Mouse (Mus musculus) liver, embryonic 13.5 days (tissue): ENCODE data around the gene Cysrt1. TPM values are rescaled to one million over a fixed set of nuclear protein-coding genes. Genes with fewer than 3 reads are reported as not detected.

Experiments
- ATAC-seq: fragments of 200-750 bp; cut with Nextera tagmentation; 2 replicates; pipeline ENCODE4 v1.8.0; 2017; ENCODE audit warnings: low read depth, mild to moderate bottlenecking, moderate number of reproducible peaks, moderate library complexity
- DNase-seq: peaks from one replicate; pipeline ENCODE4 v3.0.0; 2022
- H3K27ac ChIP-seq: fragments of 300-500 bp; sonication (generic); 2 replicates; pipeline ENCODE4 v1.5.1; 2015; ENCODE audit warnings: moderate library complexity, mild to moderate bottlenecking, inconsistent platforms
- H3K27me3 ChIP-seq: fragments of 300-500 bp; sonication (generic); 2 replicates; pipeline ENCODE4 v1.6.1; 2015; ENCODE audit warnings: mild to moderate bottlenecking, inconsistent platforms
- H3K36me3 ChIP-seq: fragments of 300-500 bp; sonication (generic); 2 replicates; pipeline ENCODE4 v1.6.1; 2015; ENCODE audit warnings: mild to moderate bottlenecking, inconsistent platforms
- H3K4me1 ChIP-seq: fragments of 300-500 bp; sonication (generic); replicated peaks from 2 replicates; pipeline ENCODE4 v1.6.1; 2015; ENCODE audit warnings: inconsistent platforms
- H3K4me2 ChIP-seq: fragments of 300-500 bp; sonication (generic); 2 replicates; pipeline ENCODE4 v1.6.1; 2015; ENCODE audit warnings: inconsistent platforms, mild to moderate bottlenecking, moderate library complexity
- H3K4me3 ChIP-seq: fragments of 300-500 bp; sonication (generic); replicated peaks from 2 replicates; pipeline ENCODE4 v1.5.1; 2015; ENCODE audit warnings: mild to moderate bottlenecking, inconsistent platforms
- H3K9ac ChIP-seq: fragments of 300-500 bp; sonication (generic); 2 replicates; pipeline ENCODE4 v1.6.1; 2015; ENCODE audit warnings: mild to moderate bottlenecking, inconsistent platforms
- H3K9me3 ChIP-seq: fragments of 300-500 bp; sonication (generic); replicated peaks from 2 replicates; pipeline ENCODE4 v1.6.1; 2016; ENCODE audit warnings: inconsistent platforms
- WGBS: fragments of 180-500 bp; shearing (Covaris S2); methylation state at CpG from one replicate; pipeline ENCODE4 v1.1.7; 2015; ENCODE audit not compliant: insufficient replicate concordance; 5-methylcytosine and 5-hydroxymethylcytosine counted together
- polyA plus RNA-seq: library from polyadenylated mRNA; unstranded; fragments of >200 nt; fragmentation: Nextera tagmentation; extraction: Ambion mirVana; gene quantifications from 2 replicates; pipeline ENCODE4 v1.2.1, GENCODE M21; 2015

Gene Cysrt1
- polyA plus RNA-seq, 1 experiment from 2014 or later = not detected

- Histone ChIP-seq H3K9me3 (no peaks in the 10 kb centered on the region), H3K27ac (no peak overlapping the region), H3K4me2 (no peak overlapping the region), H3K27me3 (no peaks in the 10 kb centered on the region), H3K9ac (no peak overlapping the region), H3K36me3 (peaks cover 74% of the 10 kb centered on the region), H3K4me1 (peaks cover 29% of the 10 kb centered on the region), H3K4me3 (no peak overlapping the region)
- ATAC-seq = no peak
- 75% methylated on average over 2 of the region's 2 CpGs for WGBS
- no peak for DNase-seq
These were observed 41.6 kb downstream of the Cysrt1 start for GRCm38 (mm10) chr2:25200631-25201030.

DNA sequence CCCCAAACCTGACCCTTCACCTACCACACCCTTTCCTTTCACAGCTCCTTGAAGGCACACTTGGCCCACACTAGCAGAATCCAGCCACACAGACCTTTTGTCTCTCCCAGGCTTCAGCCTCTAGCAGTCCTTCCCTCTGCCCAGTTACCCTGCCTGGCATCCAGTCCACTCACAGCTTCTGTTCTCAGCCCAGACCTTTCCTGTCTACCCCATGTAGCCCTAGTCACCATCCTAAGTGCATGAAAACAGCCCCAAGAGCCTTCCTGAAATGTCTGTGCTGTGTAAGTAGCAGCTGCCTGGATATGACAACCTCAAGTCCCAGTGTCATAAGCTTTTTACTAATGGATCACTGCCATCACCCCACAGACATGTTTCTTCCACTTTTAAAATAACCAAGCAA is 44.3 kb downstream of the Cysrt1 start:
- no peak overlapping the region for H3K9ac ChIP-seq
- H3K4me2 ChIP-seq = no peak overlapping the region
- no peak for ATAC-seq
- no peaks in the 10 kb centered on the region for H3K9me3 ChIP-seq
- H3K27ac ChIP-seq = peak overlapping the region; percentile 91
- peaks cover 51% of the 10 kb centered on the region for H3K36me3 ChIP-seq
- no peak overlapping the region for H3K4me3 ChIP-seq
- peaks cover 52% of the 10 kb centered on the region for H3K4me1 ChIP-seq
- DNase-seq = no peak
- no peaks in the 10 kb centered on the region for H3K27me3 ChIP-seq

DNA sequence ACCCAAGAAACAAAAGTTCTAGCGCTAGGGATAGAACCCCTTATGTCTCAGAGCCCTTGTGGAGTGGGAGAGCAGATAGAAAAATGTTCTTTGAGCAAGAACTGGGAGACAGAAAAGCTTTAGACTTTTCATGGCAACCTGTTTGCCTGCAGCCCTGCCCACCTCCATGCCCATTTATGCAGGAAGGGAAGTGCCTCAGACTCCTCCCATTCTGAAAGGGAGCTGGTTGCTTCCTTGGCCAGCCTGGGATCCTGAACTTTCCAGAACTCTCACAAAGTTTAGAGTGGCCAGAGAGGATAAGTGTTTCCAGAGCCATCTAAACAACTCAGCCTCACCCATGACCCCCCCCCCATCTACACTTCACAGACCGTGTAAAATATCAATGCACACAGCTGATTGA is 45.1 kb downstream of the Cysrt1 start:
- DNase-seq = no peak
- Histone ChIP-seq H3K4me2 (peak overlapping the region; percentile 80), H3K27me3 (no peaks in the 10 kb centered on the region), H3K27ac (peak overlapping the region; percentile 91), H3K4me1 (peaks cover 53% of the 10 kb centered on the region), H3K36me3 (peaks cover 44% of the 10 kb centered on the region), H3K9me3 (no peaks in the 10 kb centered on the region), H3K9ac (no peak overlapping the region), H3K4me3 (peak overlapping the region; percentile 60; the same call in 1 of the 2 replicates)
- no peak for ATAC-seq
- 18% methylated on average over 2 of the region's 2 CpGs for WGBS

DNA sequence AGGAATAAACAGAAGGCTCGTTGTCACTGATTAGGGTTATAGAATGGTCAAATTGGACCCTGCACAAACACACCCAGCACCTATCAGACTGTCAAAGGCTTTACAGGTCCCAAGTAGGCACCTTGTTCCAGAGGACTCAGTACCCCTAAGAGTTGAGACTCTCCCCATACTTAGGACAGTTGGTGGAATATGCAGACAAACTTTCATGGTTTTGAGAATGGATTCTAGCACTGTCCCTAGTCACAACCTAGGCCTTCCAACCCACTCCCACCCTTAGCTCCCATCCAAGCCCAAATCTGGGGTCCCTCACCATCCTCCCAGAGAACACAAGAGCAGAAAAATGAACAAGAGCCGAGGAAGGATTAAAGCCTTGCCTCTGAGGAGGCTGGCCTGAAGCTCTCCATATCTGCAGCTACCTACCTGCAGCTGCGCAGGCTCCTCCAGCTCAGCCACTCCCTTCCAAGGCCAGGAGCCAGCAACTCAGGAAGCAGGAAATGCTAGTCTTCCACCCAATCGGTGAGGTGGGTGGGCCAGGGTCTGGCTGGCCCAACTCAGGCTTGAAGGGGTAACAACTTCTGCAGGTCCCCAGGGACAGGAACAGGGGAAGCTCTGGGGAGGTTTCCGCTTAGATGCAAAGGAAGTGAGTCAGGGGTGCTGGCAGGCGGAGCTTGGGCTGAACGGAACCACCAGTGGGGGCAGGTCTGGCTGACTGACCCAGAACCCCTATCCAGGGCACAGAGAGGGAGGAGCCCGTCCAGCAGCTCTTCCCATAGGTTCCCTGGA is 45.9 kb downstream of the Cysrt1 start, which contains the start of gene Tor4a:
TSS of gene Tor4a (minus strand) at position 715 of the 783 bp plus-strand sequence.
- Histone ChIP-seq H3K4me3 (peak within 1 kb of the TSS; percentile 60), H3K36me3 (peaks cover 36% of the 10 kb centered on the region), H3K4me1 (peaks cover 53% of the 10 kb centered on the region), H3K4me2 (peak within 1 kb of the TSS; percentile 80), H3K27me3 (no peaks in the 10 kb centered on the region), H3K9ac (peak within 1 kb of the TSS; percentile 70), H3K9me3 (no peaks in the 10 kb centered on the region), H3K27ac (peak within 1 kb of the TSS; percentile 91)
- 5% methylated on average over 8 of the region's 8 CpGs for WGBS
- DNase-seq (peak; percentile 64), ATAC-seq (peak; percentile 52)

DNA sequence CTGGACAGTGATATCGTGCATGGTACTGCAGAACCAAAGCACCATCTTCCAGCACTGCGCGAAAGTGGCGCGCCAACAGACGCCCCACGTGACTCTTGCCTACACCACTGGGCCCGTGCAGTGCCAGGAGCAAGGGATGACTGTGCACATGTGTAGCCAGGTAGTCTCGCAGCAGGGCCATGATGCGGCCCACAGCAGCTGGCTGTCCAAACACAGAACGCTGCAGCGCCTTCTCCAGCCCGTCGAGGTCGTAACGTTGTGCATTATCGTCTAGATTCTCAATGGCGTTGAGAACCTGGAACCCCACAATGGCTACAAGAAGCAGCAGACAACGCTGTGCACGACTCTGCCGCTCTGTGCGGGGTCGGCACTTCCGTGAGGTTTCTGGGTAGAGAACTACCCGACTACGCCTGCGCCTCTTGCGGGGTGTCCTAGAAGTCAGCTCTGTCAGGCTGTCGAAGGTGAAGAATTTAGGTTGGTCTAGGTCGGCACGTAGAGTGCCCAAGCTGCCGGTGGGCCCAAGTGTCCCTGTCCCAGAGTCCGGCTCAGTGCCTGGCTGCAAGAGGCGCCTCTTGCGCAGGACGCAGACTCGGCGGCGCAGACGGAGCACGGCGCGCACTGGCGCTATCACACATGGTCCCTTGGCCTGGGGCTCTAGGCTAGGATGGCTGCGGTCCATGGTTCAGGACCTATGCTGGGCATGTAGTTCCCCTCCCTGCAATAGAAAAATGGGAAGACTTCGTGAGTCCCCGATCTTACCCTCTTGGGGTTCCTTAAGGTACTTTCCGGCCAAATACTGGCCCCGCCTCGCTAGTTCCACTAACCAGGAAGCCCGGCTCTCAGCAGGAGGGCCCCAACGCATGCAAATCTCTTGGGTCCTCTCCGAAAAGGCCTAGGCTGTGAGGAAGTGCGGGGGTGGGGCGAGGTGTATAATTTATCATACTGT is 46.8 kb downstream of the Cysrt1 start:
- Histone ChIP-seq H3K9me3 (no peaks in the 10 kb centered on the region), H3K36me3 (peaks cover 27% of the 10 kb centered on the region), H3K27ac (peak overlapping the region; percentile 91), H3K4me2 (peak overlapping the region; percentile 80), H3K4me1 (peaks cover 53% of the 10 kb centered on the region), H3K27me3 (no peaks in the 10 kb centered on the region), H3K9ac (peak overlapping the region; percentile 70), H3K4me3 (peak overlapping the region; percentile 60)
- peak; percentile 62 for DNase-seq
- 8% methylated on average over 55 of the region's 55 CpGs for WGBS
- peak; percentile 65 for ATAC-seq

DNA sequence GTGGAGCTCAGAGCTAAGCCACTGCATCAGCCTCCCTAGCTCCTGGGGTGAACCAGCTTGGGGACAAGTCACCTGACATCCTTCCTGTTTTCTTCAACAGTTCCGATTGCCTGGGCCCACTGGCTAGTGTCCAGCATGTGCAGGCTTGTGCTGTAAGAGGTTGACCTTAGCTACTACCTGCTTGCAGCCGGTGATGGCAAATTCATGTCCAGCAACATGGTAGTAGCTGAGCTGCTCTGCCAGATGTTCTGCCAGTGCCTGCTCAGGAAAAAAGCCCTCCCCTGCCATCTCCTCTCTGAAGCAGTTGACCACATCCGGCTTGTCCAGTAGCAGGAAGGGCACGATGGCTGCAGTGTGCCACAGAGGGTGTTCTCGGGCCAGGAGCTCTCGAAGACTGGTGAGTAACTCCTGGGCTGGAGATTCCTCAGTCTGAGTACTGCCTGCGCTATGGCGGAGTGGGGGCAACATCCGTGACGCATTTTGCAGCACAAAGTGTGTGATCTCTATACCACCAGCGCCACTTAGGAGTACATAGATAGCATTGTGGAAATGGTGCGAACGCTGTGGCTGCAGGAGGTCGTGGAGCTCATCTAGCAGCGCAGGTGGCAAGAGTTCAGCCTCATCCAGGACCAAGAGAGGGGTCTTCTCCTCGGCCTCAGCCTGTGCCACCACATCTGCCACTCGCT is 47.6 kb downstream of the Cysrt1 start:
- WGBS = 35% methylated on average over 17 of the region's 17 CpGs
- ATAC-seq (no peak), DNase-seq (no peak)
- Histone ChIP-seq H3K4me1 (peaks cover 53% of the 10 kb centered on the region), H3K9me3 (no peaks in the 10 kb centered on the region), H3K36me3 (peaks cover 18% of the 10 kb centered on the region), H3K27ac (peak overlapping the region; percentile 91), H3K9ac (peak overlapping the region; percentile 70), H3K4me2 (peak overlapping the region; percentile 80), H3K4me3 (peak overlapping the region; percentile 60), H3K27me3 (no peaks in the 10 kb centered on the region)

DNA sequence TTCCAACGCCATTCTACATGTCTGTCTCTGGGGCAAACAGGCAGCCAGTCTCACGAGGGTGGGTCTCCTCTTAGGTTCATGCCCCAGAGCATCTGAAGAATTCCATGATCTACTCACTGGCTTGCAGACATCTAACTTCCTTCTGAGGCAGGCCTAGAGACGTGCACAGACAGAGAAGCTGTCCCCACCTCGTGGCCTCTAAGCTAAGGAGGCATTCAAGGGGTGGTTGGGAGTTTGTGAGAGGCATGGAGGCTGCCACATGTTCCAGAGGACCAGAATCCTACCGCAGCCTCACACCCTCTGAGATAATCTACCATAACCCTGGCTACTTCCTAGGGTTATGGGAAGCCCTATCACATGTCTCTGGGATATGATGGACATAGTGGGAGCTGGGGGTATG is 48.2 kb downstream of the Cysrt1 start:
- ATAC-seq (no peak), DNase-seq (no peak)
- H3K4me3 ChIP-seq = 0 out of 2 replicates have a peak overlapping the region, but pooled peaks have one; percentile 60
- H3K4me2 ChIP-seq = peak overlapping the region; percentile 80
- H3K27ac ChIP-seq = peak overlapping the region; percentile 91
- H3K27me3 ChIP-seq = no peaks in the 10 kb centered on the region
- peaks cover 53% of the 10 kb centered on the region for H3K4me1 ChIP-seq
- WGBS = 21% methylated on average over 5 of the region's 5 CpGs
- peak overlapping the region; percentile 70 for H3K9ac ChIP-seq
- peaks cover 13% of the 10 kb centered on the region for H3K36me3 ChIP-seq
- no peaks in the 10 kb centered on the region for H3K9me3 ChIP-seq

GRCm38 (mm10) chr2:25193330-25193770 is 48.9 kb downstream of the Cysrt1 start:
- H3K4me3 ChIP-seq = no peak overlapping the region
- H3K4me2 ChIP-seq = peak overlapping the region; percentile 80
- ATAC-seq (peak; percentile 33), DNase-seq (peak; percentile 71)
- H3K9me3 ChIP-seq = no peaks in the 10 kb centered on the region
- peak overlapping the region; percentile 70; the same call in 1 of the 2 replicates for H3K9ac ChIP-seq
- H3K36me3 ChIP-seq = peaks cover 6% of the 10 kb centered on the region
- H3K27me3 ChIP-seq = no peaks in the 10 kb centered on the region
- peak overlapping the region; percentile 91; the same call in 1 of the 2 replicates for H3K27ac ChIP-seq
- under 1% methylated on average over 6 of the region's 6 CpGs for WGBS
- peaks cover 53% of the 10 kb centered on the region for H3K4me1 ChIP-seq

Other genes with a start within 250 kb of the Cysrt1 start
- 8.0 and 10.2 TPM in 2 replicates for gene Nsmf, start 188.1 kb downstream of the Cysrt1 start, polyA plus RNA-seq
- gene Entpd8, start 162.1 kb downstream of the Cysrt1 start, polyA plus RNA-seq = 1.6 and 2.2 TPM in 2 replicates
- 1.1 and 1.6 TPM in 2 replicates for gene Noxa1, start 147.3 kb downstream of the Cysrt1 start, polyA plus RNA-seq
- 2.5 and 2.6 TPM in 2 replicates for gene Nrarp, start 61.7 kb downstream of the Cysrt1 start, polyA plus RNA-seq
- 5.5 and 6.0 TPM in 2 replicates for gene Tor4a, start 45.6 kb downstream of the Cysrt1 start, polyA plus RNA-seq
- 42.8 and 43.3 TPM in 2 replicates for gene Nelfb, start 31.0 kb downstream of the Cysrt1 start, polyA plus RNA-seq
- gene Stpg3, start 27.8 kb downstream of the Cysrt1 start, polyA plus RNA-seq = not detected in 2 replicates
- not detected in 2 replicates for gene Fam166a, start 23.7 kb downstream of the Cysrt1 start, polyA plus RNA-seq
- gene Tubb4b, start 17.8 kb downstream of the Cysrt1 start, polyA plus RNA-seq = 835 and 850 TPM in 2 replicates
- gene Slc34a3, start 8.1 kb downstream of the Cysrt1 start, polyA plus RNA-seq = not detected in 2 replicates
- gene Rnf224, start 5.7 kb downstream of the Cysrt1 start, polyA plus RNA-seq = not detected in 2 replicates
- 0.60 and 0.74 TPM in 2 replicates for gene Rnf208, start 197 bp downstream of the Cysrt1 start, polyA plus RNA-seq
- 2.1 and 2.7 TPM in 2 replicates for gene AL732309.1, start 4.4 kb upstream of the Cysrt1 start, polyA plus RNA-seq
- gene Tmem203, start 13.0 kb upstream of the Cysrt1 start, polyA plus RNA-seq = 13.5 and 14.7 TPM in 2 replicates
- 5.6 and 6.1 TPM in 2 replicates for gene Tprn, start 20.2 kb upstream of the Cysrt1 start, polyA plus RNA-seq
- gene Ssna1, start 30.0 kb upstream of the Cysrt1 start, polyA plus RNA-seq = 158 and 162 TPM in 2 replicates
- 50.5 and 51.0 TPM in 2 replicates for gene Anapc2, start 30.0 kb upstream of the Cysrt1 start, polyA plus RNA-seq
- gene Tmem210, start 45.7 kb upstream of the Cysrt1 start, polyA plus RNA-seq = not detected in 2 replicates
- not detected in 2 replicates for gene Lrrc26, start 47.5 kb upstream of the Cysrt1 start, polyA plus RNA-seq
- gene Grin1, start 76.7 kb upstream of the Cysrt1 start, polyA plus RNA-seq = 0.12 and 0.41 TPM in 2 replicates
- gene Man1b1, start 89.9 kb upstream of the Cysrt1 start, polyA plus RNA-seq = 18.8 and 27.1 TPM in 2 replicates
- 9.0 and 10.5 TPM in 2 replicates for gene Dpp7, start 113.9 kb upstream of the Cysrt1 start, polyA plus RNA-seq
- gene Uap1l1, start 123.2 kb upstream of the Cysrt1 start, polyA plus RNA-seq = 13.4 and 16.1 TPM in 2 replicates
- gene Sapcd2, start 129.9 kb upstream of the Cysrt1 start, polyA plus RNA-seq = 30.0 and 30.6 TPM in 2 replicates
- 0.40 and 0.41 TPM in 2 replicates for gene Entpd2, start 153.4 kb upstream of the Cysrt1 start, polyA plus RNA-seq
- gene Npdc1, start 156.9 kb upstream of the Cysrt1 start, polyA plus RNA-seq = 4.2 and 5.1 TPM in 2 replicates
- 0.56 and 0.97 TPM in 2 replicates for gene Fut7, start 180.8 kb upstream of the Cysrt1 start, polyA plus RNA-seq
- gene Abca2, start 186.3 kb upstream of the Cysrt1 start, polyA plus RNA-seq = 1.4 and 1.6 TPM in 2 replicates
- gene Clic3, start 214.4 kb upstream of the Cysrt1 start, polyA plus RNA-seq = 0.21 and 0.25 TPM in 2 replicates
- 7.2 and 7.7 TPM in 2 replicates for gene Paxx, start 218.6 kb upstream of the Cysrt1 start, polyA plus RNA-seq
- 0.38 TPM in 1 of 2 replicates, not detected in the other for gene Ptgds, start 227.6 kb upstream of the Cysrt1 start, polyA plus RNA-seq